Mouse (Mus musculus): ENCODE measurements around the gene Sos1.

Gene Sos1

GRCm38 (mm10) chr17:80345277-80345676 lies 135.0 kb downstream of the Sos1 start:
- Histone ChIP-seq H3K36me3 (ENCODE audit: control insufficient read depth, insufficient read depth, low read length, poor library complexity, severe bottlenecking) (no peaks in the 10 kb centered on the region), H3K27me3 (ENCODE audit: control insufficient read depth, insufficient read depth, low read length, poor library complexity, severe bottlenecking) (no peaks in the 10 kb centered on the region)
- peak; percentile 41 for DNase-seq (ENCODE audit: low read depth, low spot score)

Data from splenic B cell, adult 2 months (primary cell).